Mouse (Mus musculus) liver, adult 2 months (tissue): Measurements from ENCODE around the gene Wbp1.

Experiments
- CTCF ChIP-seq: fragments of 200-500 bp; IDR thresholded peaks from 2 replicates; pipeline ENCODE4 v1.5.1; 2011; ENCODE audit warnings: low read depth, low read length, control low read depth
- POLR2A ChIP-seq: fragments of 200-500 bp; IDR thresholded peaks from 2 replicates; pipeline ENCODE4 v1.6.1; 2011; ENCODE audit warnings: low read length, control low read depth; ENCODE audit not compliant: insufficient read depth; ENCODE audit errors: extremely low read depth

DNA sequence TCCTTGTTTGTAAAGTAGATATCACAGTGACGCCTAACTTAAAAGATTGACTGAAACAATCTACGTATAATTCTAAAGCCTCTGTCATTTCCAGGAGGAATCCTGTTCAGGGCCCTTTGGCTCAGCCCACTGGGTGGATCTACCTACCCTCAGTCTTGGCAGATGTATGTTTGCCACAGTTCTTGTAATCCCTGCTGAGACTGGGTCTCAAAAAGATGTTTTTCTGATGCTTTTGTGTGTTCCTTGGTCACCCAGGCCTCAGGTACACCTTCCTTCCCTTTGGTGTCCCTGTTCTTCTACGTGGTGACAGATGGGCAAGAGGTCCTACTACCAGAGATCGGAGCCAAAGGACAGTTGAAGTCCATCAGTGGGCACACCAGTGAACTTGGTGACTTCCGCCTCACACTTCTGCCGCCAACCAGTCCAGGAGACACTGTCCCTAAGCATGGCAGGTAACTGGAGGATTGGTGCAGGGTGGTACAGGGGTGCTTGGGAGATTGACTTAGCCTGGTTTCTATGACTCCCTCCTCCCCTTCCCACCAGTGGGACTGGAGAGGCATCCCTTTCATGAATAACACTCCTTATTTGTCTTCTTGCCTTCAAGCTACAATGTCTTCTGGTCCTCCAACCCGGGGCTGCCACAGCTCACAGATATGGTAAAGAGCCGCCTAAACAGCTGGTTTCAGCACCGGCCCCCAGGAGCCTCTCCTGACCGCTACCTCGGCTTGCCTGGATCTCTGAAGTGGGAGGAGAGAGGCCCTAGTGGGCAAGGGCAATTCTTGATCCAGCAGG, 4.8 kb downstream of the Wbp1 start:
- no peak for TF ChIP-seq POLR2A
- no peak for TF ChIP-seq CTCF
